Mouse (Mus musculus): ENCODE data around the gene Pagr1a.

GRCm38 (mm10) chr7:127021563-127022527 lies 4.7 kb upstream of the Pagr1a start:
- TF ChIP-seq CEBPB (IDR thresholded peaks at IDR 0.05; ENCODE audit: low read depth) = no peak
- no peak for TF ChIP-seq MAX (IDR thresholded peaks at IDR 0.05)

Data from C2C12 (cell line).